Mouse (Mus musculus) heart, adult 2 months (tissue): ENCODE measurements around the gene Adgrb3. TPM values are rescaled to one million over a fixed set of nuclear protein-coding genes. Genes with fewer than 3 reads are reported as not detected.

ENCODE experiments used
- DNase-seq, 2 experiments: peaks; one replicate each; pipeline ENCODE4 v3.0.0; 2021
- H3K27ac ChIP-seq: fragments of 200-600 bp; 2 replicates; pipeline ENCODE4 v1.8.1; 2022
- H3K27me3 ChIP-seq: fragments of 200-500 bp; 2 replicates; pipeline ENCODE4 v1.6.1; 2012; ENCODE audit warnings: mild to moderate bottlenecking, low read length, inconsistent platforms, mixed read lengths; ENCODE audit not compliant: control insufficient read depth, insufficient read depth
- H3K36me3 ChIP-seq: fragments of 200-500 bp; 2 replicates; pipeline ENCODE4 v1.6.1; 2012; ENCODE audit warnings: low read length, inconsistent platforms; ENCODE audit not compliant: control insufficient read depth, insufficient read depth
- H3K4me1 ChIP-seq: fragments of 200-500 bp; 2 replicates; pipeline ENCODE4 v1.6.1; 2011; ENCODE audit warnings: low read length; ENCODE audit not compliant: control insufficient read depth, insufficient read depth
- H3K4me3 ChIP-seq: fragments of 200-600 bp; 2 replicates; pipeline ENCODE4 v1.8.1; 2022
- H3K79me2 ChIP-seq: fragments of 200-500 bp; replicated peaks from 2 replicates; pipeline ENCODE4 v1.6.1; 2012; ENCODE audit warnings: mild to moderate bottlenecking, inconsistent platforms, low read length, moderate library complexity, mixed read lengths; ENCODE audit not compliant: control insufficient read depth, insufficient read depth
- H3K9ac ChIP-seq: fragments of 200-500 bp; 2 replicates; pipeline ENCODE4 v1.6.1; 2012; ENCODE audit warnings: low read depth, mild to moderate bottlenecking, control low read depth, inconsistent platforms, low read length, mixed read lengths
- CTCF ChIP-seq: fragments of 200-600 bp; IDR thresholded peaks from 2 replicates; pipeline ENCODE4 v1.8.1; 2022; ENCODE audit warnings: antibody characterized with exemption, mild to moderate bottlenecking, moderate library complexity
- EP300 ChIP-seq: fragments of 200-500 bp; IDR thresholded peaks from 2 replicates; pipeline ENCODE4 v1.6.1; 2011; ENCODE audit warnings: low read depth, low read length, control low read depth; ENCODE audit not compliant: insufficient read depth
- POLR2A ChIP-seq: fragments of 200-500 bp; IDR thresholded peaks from 2 replicates; pipeline ENCODE4 v1.6.1; 2011; ENCODE audit warnings: mild to moderate bottlenecking, low read depth, low read length, control low read depth; ENCODE audit not compliant: insufficient read depth
- WGBS: fragments of 180-500 bp; shearing (Covaris S2); methylation state at CpG from one replicate; pipeline ENCODE4 v1.1.7; 2018; 5-methylcytosine and 5-hydroxymethylcytosine counted together
- intact Hi-C: fragments of 180-260 bp; cut with DNase I; formaldehyde crosslinking; loops from one replicate; pipeline ENCODE4 v1.15.1; 2025
- polyA plus RNA-seq: library from polyadenylated mRNA; depleted of rRNA; stranded (reverse); fragments of >200 nt; gene quantifications from 2 replicates; pipeline ENCODE4 v1.2.3, GENCODE M21; 2012
- total RNA-seq, 2 experiments: library from RNA; stranded (reverse); gene quantifications; 2 replicates each; pipeline ENCODE4 v1.2.3; 2021

Gene Adgrb3
- total and polyA plus RNA-seq, 3 experiments, result not detected

DNA sequence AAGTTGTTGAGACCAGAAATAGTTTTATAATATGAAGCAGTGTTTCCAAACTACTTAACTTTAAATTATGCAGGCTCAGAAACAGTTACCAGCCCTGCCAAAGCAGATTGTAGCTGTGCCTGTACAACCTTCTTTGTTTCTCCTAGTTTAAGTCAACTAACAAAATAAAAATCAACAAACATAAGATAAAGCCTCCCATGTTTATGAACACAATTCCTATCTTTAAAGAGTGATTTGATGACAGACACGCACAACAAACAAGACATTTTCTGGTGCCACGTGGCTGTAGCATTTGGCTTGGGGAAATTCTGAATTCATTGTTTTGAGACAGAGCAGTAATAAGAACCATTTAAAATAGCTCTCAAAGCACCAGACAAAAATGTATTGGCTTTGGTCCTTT, 60.5 kb downstream of the Adgrb3 start:
- no peaks in the 10 kb centered on the region for H3K27me3 ChIP-seq
- no peaks in the 10 kb centered on the region for H3K79me2 ChIP-seq
- H3K36me3 ChIP-seq, result no peaks in the 10 kb centered on the region
- whole genome bisulfite sequencing, result 57% methylated on average over 2 of the region's 2 CpGs
- H3K4me3 ChIP-seq, result no peak overlapping the region
- DNase-seq, result no peak
- TF ChIP-seq EP300 (no peak), POLR2A (no peak), CTCF (no peak)
- intact Hi-C loops, result no loop called here
- no peaks in the 10 kb centered on the region for H3K4me1 ChIP-seq
- H3K27ac ChIP-seq, result no peak overlapping the region
- H3K9ac ChIP-seq, result no peak overlapping the region

DNA sequence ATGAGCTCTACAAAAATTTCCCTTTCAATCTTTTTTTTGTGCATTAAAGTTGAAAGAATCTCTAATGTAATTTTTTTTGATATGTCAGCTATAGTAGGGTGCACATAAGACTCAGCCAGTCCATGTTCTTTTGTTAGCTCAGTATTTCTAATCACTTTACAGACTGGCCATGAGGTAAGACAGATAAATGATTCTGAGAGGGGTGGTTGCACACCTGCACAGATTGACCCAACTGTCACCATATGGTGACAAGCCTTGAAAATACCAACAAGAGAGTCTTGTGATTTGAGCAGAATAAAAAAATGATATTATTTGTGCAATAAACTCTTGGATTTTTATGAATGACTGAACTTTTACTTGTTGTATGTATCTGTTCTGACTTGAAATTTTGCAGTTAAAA, 74.2 kb downstream of the Adgrb3 start:
- intact Hi-C loops, result no loop called here
- Histone ChIP-seq H3K9ac (no peak overlapping the region), H3K79me2 (no peaks in the 10 kb centered on the region), H3K27me3 (no peaks in the 10 kb centered on the region), H3K36me3 (no peaks in the 10 kb centered on the region), H3K4me3 (no peak overlapping the region), H3K4me1 (no peaks in the 10 kb centered on the region), H3K27ac (no peak overlapping the region)
- TF ChIP-seq POLR2A (no peak), CTCF (no peak), EP300 (no peak)
- no peak for DNase-seq

DNA sequence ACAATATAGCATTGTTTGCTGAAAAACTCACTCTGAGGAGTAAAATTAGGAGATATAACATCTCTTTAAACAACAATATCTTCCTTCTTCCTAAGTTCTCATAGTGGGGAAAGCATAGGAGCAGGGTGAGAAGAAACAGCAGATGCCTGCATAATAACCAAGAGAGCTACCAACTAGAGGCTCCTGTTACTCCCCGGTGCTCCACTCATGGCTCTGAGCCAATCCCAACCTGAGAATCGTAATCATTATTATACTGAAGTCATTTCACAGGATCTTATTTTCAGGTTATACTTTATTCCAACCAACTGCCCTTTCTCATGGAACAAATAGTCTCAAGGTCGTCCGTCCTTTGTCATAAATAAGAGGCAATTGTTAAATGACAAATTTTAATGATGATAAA, 75.0 kb downstream of the Adgrb3 start:
- no peak overlapping the region for H3K9ac ChIP-seq
- H3K4me1 ChIP-seq, result no peaks in the 10 kb centered on the region
- no peak for TF ChIP-seq POLR2A
- TF ChIP-seq EP300, result no peak
- no peak for TF ChIP-seq CTCF
- intact Hi-C loops, result no loop called here
- 68% methylated on average over 4 of the region's 4 CpGs for WGBS
- no peaks in the 10 kb centered on the region for H3K36me3 ChIP-seq
- H3K27me3 ChIP-seq, result no peaks in the 10 kb centered on the region
- no peak overlapping the region for H3K4me3 ChIP-seq
- no peak for DNase-seq
- no peaks in the 10 kb centered on the region for H3K79me2 ChIP-seq
- no peak overlapping the region for H3K27ac ChIP-seq

DNA sequence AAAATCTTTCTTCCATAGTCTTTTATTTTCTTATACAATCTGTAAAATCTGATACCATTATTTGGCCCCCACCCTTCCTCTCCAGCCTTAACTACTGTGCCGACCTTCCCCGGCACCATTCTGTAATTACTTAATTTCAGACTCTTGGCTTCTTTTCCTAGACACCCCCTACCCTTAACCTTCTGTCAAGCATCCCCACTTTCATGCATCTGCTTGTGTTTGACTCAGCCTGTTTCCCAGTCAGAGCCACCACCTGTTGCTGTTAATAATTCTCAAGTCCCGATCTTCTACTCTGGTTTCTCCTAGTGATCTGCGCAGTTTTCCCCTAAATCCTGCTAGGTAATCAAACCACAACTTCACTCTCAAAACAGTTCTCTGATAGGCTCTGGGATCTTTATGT, 83.9 kb downstream of the Adgrb3 start:
- H3K27me3 ChIP-seq, result no peaks in the 10 kb centered on the region
- H3K27ac ChIP-seq, result no peak overlapping the region
- TF ChIP-seq CTCF (no peak), EP300 (no peak), POLR2A (no peak)
- no peaks in the 10 kb centered on the region for H3K79me2 ChIP-seq
- H3K4me1 ChIP-seq, result no peaks in the 10 kb centered on the region
- no peak overlapping the region for H3K9ac ChIP-seq
- intact Hi-C loops, result no loop called here
- H3K4me3 ChIP-seq, result no peak overlapping the region
- no peak for DNase-seq
- WGBS, result 94% methylated on average over 4 of the region's 4 CpGs
- H3K36me3 ChIP-seq, result no peaks in the 10 kb centered on the region

DNA sequence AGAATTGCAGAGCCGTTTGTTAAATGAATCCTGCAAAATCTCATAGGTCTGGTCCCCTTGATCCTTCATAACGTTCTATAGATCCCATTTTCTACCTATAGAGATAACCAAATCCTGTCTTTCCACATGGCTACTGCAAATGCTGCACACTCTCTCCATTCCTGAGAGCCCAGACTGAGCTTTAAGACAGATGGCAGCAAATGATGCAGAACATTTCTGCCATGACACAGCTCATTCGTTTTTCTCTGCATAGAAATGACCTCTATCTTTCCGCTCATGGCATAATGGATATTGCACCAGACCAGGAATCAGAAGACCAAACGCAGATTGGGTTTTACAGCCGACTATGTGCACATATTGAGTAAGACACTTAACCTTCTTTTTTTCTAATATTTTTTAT, 84.8 kb downstream of the Adgrb3 start:
- TF ChIP-seq POLR2A (no peak), CTCF (no peak), EP300 (no peak)
- Histone ChIP-seq H3K4me1 (no peaks in the 10 kb centered on the region), H3K9ac (no peak overlapping the region), H3K36me3 (no peaks in the 10 kb centered on the region), H3K4me3 (no peak overlapping the region), H3K79me2 (no peaks in the 10 kb centered on the region), H3K27me3 (no peaks in the 10 kb centered on the region), H3K27ac (no peak overlapping the region)
- DNase-seq, result no peak
- 63% methylated on average over 6 of the region's 6 CpGs for WGBS
- intact Hi-C loops, result no loop called here

DNA sequence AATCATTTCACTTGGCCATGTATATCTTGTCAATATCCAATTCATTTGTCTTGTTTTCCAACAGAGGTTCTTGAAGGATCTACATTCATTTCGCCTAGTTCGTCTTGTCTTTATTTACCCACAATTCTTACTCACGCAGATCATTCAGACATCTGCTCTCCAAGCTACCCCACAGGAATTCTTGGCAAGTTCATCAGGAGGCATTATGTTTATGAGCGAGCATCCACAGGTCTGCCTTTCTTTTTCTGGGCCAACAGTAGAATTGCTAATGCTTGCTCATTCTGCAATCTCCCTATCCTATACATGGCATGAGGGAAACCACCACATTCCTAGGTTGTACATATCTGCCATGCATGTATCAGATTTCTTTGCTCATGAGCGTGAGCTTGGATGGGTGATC, 99.7 kb downstream of the Adgrb3 start:
- no peak overlapping the region for H3K4me3 ChIP-seq
- intact Hi-C loops, result no loop called here
- 83% methylated on average over 5 of the region's 5 CpGs for WGBS
- DNase-seq, result no peak
- H3K36me3 ChIP-seq, result no peaks in the 10 kb centered on the region
- H3K9ac ChIP-seq, result no peak overlapping the region
- H3K79me2 ChIP-seq, result no peaks in the 10 kb centered on the region
- TF ChIP-seq POLR2A (no peak), CTCF (no peak), EP300 (no peak)
- H3K27ac ChIP-seq, result no peak overlapping the region
- H3K4me1 ChIP-seq, result no peaks in the 10 kb centered on the region
- no peaks in the 10 kb centered on the region for H3K27me3 ChIP-seq

DNA sequence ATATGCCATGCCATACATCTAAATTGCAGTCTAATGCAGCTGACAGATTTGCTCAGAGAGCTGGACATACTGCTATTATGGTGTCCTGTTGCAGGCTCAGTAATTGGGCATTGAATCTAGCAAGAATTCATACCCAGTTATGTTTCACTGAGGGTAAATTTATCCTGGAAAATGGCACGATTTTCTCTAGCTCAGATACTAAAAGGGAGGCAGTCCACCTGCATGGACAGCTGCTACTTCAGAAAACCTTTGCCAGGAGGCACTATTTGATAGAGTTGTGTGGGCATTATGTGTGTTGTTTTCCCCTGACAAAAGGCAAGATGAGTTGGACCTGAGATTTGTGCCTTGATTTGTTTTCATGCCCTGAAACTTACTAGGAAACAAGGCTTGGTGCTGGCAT, 118.0 kb downstream of the Adgrb3 start:
- H3K36me3 ChIP-seq, result no peaks in the 10 kb centered on the region
- DNase-seq, result no peak
- no peaks in the 10 kb centered on the region for H3K79me2 ChIP-seq
- no peaks in the 10 kb centered on the region for H3K27me3 ChIP-seq
- TF ChIP-seq CTCF (no peak), EP300 (no peak), POLR2A (no peak)
- whole genome bisulfite sequencing, result 30% methylated on average over 1 of the region's 1 CpGs
- H3K27ac ChIP-seq, result no peak overlapping the region
- no peaks in the 10 kb centered on the region for H3K4me1 ChIP-seq
- intact Hi-C loops, result no loop called here
- H3K9ac ChIP-seq, result no peak overlapping the region
- no peak overlapping the region for H3K4me3 ChIP-seq
